Mouse (Mus musculus): ENCODE measurements around the gene 4933409G03Rik. TPM values are rescaled to one million over a fixed set of nuclear protein-coding genes. Genes with fewer than 3 reads are reported as not detected.
"Not testable (repeated sequence)": the region's sequence is repeated elsewhere in the genome, so short reads cannot be mapped to it uniquely, and the experiment has no call there.

Gene 4933409G03Rik
- total RNA-seq (2017), result not detected in 3 replicates

DNA sequence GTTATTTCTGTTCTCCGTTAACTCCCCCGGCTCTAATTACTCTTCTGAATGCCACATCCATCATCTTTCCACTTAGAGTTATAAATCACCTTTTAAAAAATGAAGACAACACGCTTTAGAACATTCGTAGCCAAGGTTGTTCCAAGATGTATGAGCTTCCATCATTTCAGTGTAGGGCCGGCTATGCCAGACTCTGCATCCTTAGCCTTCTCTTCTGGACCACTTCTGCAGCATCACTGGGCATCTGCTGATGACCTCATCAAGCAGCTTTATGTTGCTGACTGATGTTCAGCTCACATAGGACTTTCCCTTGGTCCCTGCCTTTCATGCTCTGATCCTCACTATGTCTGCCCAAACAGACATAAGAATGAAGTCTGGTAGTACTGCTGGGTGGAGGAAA, at the start of gene 4933409G03Rik:
TSS of gene 4933409G03Rik (plus strand) at position 301 of the 400 bp plus-strand sequence.
- ATAC-seq (replicated peaks; ENCODE audit: insufficient number of reproducible peaks, low FRiP score, low TSS enrichment, poor library complexity, severe bottlenecking), result no peak

DNA sequence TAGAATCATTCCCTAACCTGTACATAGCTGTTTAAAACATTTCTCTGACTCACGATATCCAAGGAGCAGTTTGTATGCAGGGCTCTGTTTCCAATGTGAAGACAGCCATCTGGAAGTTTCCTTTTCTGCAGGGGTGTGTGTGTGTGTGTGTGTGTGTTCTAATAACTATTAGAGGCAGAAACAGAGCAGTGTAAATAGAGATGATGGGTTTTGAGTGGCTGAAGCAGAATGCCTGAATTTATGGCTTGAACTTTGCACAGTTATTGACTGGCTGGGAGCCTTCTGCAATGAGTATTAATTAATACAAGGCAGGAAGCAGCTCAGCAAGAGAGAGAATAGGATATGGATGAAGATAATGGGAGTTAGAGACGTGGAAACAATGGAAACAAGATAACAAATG, 38.0 kb upstream of the 4933409G03Rik start:
- no peak for ATAC-seq (replicated peaks; ENCODE audit: insufficient number of reproducible peaks, low FRiP score, low TSS enrichment, poor library complexity, severe bottlenecking)

DNA sequence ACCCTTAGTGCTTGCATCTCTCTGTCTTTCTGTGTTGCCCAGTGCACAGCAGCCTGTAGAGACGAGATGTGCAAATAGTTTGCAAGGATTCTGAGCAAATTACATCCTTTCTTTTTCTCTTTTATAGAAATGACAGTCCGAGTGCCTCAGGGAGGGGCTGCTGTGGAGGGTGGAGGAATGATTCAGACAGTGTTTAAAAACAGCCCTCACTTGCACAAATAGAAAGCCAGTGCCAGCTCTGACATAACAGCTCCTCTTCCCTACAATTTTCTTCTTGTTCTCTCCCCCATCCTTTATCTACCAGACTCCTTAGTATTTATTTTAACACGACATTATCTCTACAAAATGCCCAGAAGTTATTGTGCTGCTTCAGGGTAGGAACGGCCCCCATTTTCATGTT, 21.4 kb upstream of the 4933409G03Rik start:
- ATAC-seq (replicated peaks; ENCODE audit: insufficient number of reproducible peaks, low FRiP score, low TSS enrichment, poor library complexity, severe bottlenecking), result no peak

DNA sequence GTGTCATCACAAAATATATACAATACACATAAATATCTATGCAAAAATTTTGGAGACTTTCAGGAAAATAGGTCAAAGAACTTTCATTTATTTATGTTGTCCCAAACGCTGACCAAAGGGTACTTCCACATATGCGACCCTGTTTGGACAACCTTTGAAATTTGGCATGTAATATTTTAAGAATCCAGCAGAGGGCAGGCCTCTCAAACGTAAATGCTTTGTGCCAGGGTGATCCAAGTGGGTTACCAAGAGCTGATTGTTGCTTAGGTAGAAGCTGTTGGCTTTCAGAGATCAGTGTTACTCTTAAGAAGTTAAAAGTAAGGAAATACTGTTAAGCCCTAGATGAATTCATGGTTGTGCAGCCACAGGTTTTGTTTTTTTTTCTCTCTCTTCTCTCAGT, 18.9 kb upstream of the 4933409G03Rik start:
- no peak for ATAC-seq (replicated peaks; ENCODE audit: insufficient number of reproducible peaks, low FRiP score, low TSS enrichment, poor library complexity, severe bottlenecking)

DNA sequence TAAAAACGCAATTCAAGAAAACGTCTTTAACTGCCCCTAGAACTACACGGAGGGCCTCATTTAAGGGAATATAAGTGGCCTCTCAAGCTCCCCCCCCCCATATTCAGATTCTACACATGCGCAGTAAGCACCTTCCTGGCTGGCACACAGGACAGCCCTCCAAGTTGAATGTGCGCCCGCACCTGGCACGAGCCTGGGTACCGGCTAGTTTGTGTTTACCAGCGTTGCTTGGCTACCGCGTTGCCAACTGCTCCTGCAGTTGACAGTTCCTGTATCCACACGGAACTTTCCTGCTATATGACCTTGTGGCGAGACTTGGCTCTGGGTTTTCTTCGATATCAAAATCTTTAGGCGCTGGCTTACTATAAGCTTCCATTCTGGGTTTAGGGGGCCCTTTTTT, 13.9 kb upstream of the 4933409G03Rik start:
- ATAC-seq (replicated peaks; ENCODE audit: insufficient number of reproducible peaks, low FRiP score, low TSS enrichment, poor library complexity, severe bottlenecking), result no peak

DNA sequence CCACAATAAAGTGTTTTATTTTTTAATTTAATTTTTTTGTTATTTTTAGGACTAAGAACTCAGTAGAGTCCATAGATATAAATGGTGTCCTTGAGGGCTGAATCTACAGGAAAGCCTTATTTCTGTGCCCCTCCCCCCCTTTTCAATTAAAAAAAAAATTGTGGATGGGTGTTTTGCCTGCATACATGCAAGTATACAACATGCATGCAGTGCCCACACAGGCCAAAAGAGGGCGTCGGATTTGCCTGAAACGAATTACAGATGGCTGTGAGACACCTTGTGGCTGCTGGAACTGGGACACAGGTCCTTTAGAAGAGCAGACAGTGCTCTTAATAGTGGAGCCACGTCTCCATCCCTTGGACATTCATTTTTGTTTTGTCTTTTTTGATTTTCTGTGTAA, 9.9 kb upstream of the 4933409G03Rik start:
- no peak for ATAC-seq (replicated peaks; ENCODE audit: insufficient number of reproducible peaks, low FRiP score, low TSS enrichment, poor library complexity, severe bottlenecking)

DNA sequence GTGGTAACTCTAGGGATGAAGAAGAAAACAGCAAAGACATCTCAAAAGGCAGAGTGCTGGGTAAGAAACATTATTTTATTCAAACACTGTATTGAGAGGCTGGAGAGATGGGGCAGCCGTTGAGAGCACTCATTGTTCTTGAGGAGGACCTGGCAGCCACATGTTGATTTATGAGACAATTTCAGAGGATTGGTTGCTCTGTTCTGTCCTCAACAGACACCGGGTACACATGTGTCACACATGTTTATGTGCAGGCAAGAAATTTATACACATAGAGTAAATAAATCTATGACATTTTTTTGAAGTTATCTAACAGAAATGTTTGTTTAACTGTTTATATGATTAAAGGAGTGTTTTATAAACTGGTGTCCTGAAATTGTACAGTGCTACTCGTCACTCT, 10.6 kb downstream of the 4933409G03Rik start:
- ATAC-seq (replicated peaks; ENCODE audit: insufficient number of reproducible peaks, low FRiP score, low TSS enrichment, poor library complexity, severe bottlenecking), result no peak

DNA sequence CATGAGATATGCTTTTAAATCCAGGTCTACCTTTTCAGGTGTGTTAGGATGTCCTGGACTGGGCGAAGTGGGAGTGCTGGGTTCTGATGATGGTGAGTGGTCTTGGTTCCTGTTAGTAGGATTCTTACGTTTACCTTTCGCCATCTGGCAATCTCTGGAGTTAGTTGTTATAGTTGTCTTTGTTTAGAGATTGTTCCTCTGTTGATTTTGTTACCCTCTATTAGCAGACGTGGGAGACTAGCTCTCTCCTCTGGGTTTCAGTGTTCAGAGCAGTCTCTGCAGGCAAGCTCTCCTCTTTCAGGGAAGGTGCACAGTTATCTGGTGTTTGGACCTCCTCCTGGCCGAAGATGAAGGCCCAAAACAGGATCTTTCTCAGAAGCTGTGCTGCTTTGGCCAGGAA, 74.0 kb downstream of the 4933409G03Rik start, which contains the start of gene 4932414N04Rik:
TSS of gene 4932414N04Rik (plus strand) at position 301 of the 400 bp plus-strand sequence.
- ATAC-seq (replicated peaks; ENCODE audit: insufficient number of reproducible peaks, low FRiP score, low TSS enrichment, poor library complexity, severe bottlenecking), result not testable (repeated sequence)

Other genes with a start within 250 kb of the 4933409G03Rik start
- 5.1 to 21.6 TPM (median 5.4 TPM) in 3 replicates for gene Stk39, start 110.1 kb upstream of the 4933409G03Rik start, total RNA-seq (2017)
- 0.48 to 2.1 TPM in 2 of 3 replicates, not detected in the other for gene 4932414N04Rik, start 74.1 kb downstream of the 4933409G03Rik start, total RNA-seq (2017)

Measured in monocyte, adult 5-6 weeks (primary cell).